Mouse (Mus musculus): ENCODE measurements at regions not wholly inside any gene's neighbourhood (a gene's known extent, or its start where the extent isn't known, plus 50 kb on each side); places are given as distances from the start of the nearest gene placed in this dataset.

- 85% methylated on average over 1 of the region's 1 CpGs for WGBS
- H3K27ac ChIP-seq (ENCODE audit: low read length), result no peak overlapping the region
- ATAC-seq (ENCODE audit: low read depth), result no peak
- H3K27me3 ChIP-seq (ENCODE audit: control insufficient read depth, insufficient read depth, low read depth, low read length), result no peaks in the 10 kb centered on the region
- no peaks in the 10 kb centered on the region for H3K36me3 ChIP-seq (ENCODE audit: control insufficient read depth, insufficient read depth, low read length)
- H3K4me3 ChIP-seq (ENCODE audit: low read length), result no peak overlapping the region
- no peak overlapping the region for H3K4me2 ChIP-seq (ENCODE audit: low read depth, low read length)
- H3K4me1 ChIP-seq (replicated peaks; ENCODE audit: control insufficient read depth, insufficient read depth, low read length), result peaks cover 9% of the 10 kb centered on the region
- H3K9ac ChIP-seq (ENCODE audit: low read length), result no peak overlapping the region
- 0 out of 2 replicates have a peak, but pooled peaks cover 2% of the 10 kb centered on the region for H3K9me3 ChIP-seq (ENCODE audit: control insufficient read depth, low read length)
Measured at GRCm38 (mm10) chr2:169214396-169214795, 259.0 kb upstream of the Zfp64 start.

GRCm38 (mm10) chr2:169213314-169213713 is 257.9 kb upstream of the Zfp64 start:
- H3K4me1 ChIP-seq (replicated peaks; ENCODE audit: control insufficient read depth, insufficient read depth, low read length), result peaks cover 9% of the 10 kb centered on the region
- 39% methylated on average over 10 of the region's 10 CpGs for WGBS
- H3K9me3 ChIP-seq (ENCODE audit: control insufficient read depth, low read length), result 0 out of 2 replicates have a peak, but pooled peaks cover 2% of the 10 kb centered on the region
- H3K27me3 ChIP-seq (ENCODE audit: control insufficient read depth, insufficient read depth, low read depth, low read length), result no peaks in the 10 kb centered on the region
- no peaks in the 10 kb centered on the region for H3K36me3 ChIP-seq (ENCODE audit: control insufficient read depth, insufficient read depth, low read length)
- no peak overlapping the region for H3K4me2 ChIP-seq (ENCODE audit: low read depth, low read length)
- no peak overlapping the region for H3K27ac ChIP-seq (ENCODE audit: low read length)
- H3K9ac ChIP-seq (ENCODE audit: low read length), result no peak overlapping the region
- peak; percentile 61 for ATAC-seq (ENCODE audit: low read depth)
- H3K4me3 ChIP-seq (ENCODE audit: low read length), result no peak overlapping the region

DNA sequence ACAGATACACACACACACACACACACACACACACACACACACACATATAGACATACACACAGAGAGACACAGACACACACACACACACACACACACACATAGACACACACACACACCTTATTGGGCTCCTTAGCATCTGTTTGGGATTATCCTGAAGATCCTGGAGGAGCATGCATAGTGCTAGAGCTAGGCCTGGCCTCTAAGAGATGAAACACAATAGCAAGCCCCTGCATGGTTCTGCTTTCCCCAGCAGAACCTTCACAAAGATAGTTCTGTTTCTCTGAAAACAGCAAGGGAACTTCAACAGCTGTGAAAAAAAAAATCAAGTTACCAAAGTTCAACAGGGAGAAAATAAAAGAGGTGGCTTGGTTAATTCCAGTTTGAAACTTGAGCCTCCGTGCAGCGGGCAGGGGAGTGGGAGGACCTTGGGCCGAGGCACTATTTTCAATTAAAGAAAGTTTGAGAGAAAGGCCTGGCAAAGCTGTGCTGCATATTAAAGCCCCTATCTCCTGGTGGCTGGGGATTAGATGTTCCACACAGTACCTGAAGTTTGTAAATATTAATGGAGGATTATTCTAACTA is 257.4 kb upstream of the Zfp64 start:
- Histone ChIP-seq H3K36me3 (ENCODE audit: control insufficient read depth, insufficient read depth, low read length) (no peaks in the 10 kb centered on the region), H3K27ac (ENCODE audit: low read length) (no peak overlapping the region), H3K4me1 (replicated peaks; ENCODE audit: control insufficient read depth, insufficient read depth, low read length) (peaks cover 9% of the 10 kb centered on the region), H3K4me3 (ENCODE audit: low read length) (no peak overlapping the region), H3K9me3 (ENCODE audit: control insufficient read depth, low read length) (0 out of 2 replicates have a peak, but pooled peaks cover 2% of the 10 kb centered on the region), H3K9ac (ENCODE audit: low read length) (no peak overlapping the region), H3K27me3 (ENCODE audit: control insufficient read depth, insufficient read depth, low read depth, low read length) (no peaks in the 10 kb centered on the region), H3K4me2 (ENCODE audit: low read depth, low read length) (no peak overlapping the region)
- 22% methylated on average over 3 of the region's 3 CpGs for WGBS
- ATAC-seq (ENCODE audit: low read depth), result no peak

- 17% methylated on average over 19 of the region's 19 CpGs for WGBS
- H3K9me3 ChIP-seq (ENCODE audit: control insufficient read depth, low read length), result no peaks in the 10 kb centered on the region
- H3K27me3 ChIP-seq (ENCODE audit: control insufficient read depth, insufficient read depth, low read depth, low read length), result no peaks in the 10 kb centered on the region
- no peak overlapping the region for H3K4me3 ChIP-seq (ENCODE audit: low read length)
- ATAC-seq (ENCODE audit: low read depth), result no peak
- H3K27ac ChIP-seq (ENCODE audit: low read length), result no peak overlapping the region
- H3K9ac ChIP-seq (ENCODE audit: low read length), result no peak overlapping the region
- H3K36me3 ChIP-seq (ENCODE audit: control insufficient read depth, insufficient read depth, low read length), result no peaks in the 10 kb centered on the region
- peak overlapping the region; percentile 26 for H3K4me2 ChIP-seq (ENCODE audit: low read depth, low read length)
- H3K4me1 ChIP-seq (replicated peaks; ENCODE audit: control insufficient read depth, insufficient read depth, low read length), result peaks cover 7% of the 10 kb centered on the region; the same call in 1 of the 2 replicates
Measured at GRCm38 (mm10) chr2:169204254-169204752, 248.9 kb upstream of the Zfp64 start.

DNA sequence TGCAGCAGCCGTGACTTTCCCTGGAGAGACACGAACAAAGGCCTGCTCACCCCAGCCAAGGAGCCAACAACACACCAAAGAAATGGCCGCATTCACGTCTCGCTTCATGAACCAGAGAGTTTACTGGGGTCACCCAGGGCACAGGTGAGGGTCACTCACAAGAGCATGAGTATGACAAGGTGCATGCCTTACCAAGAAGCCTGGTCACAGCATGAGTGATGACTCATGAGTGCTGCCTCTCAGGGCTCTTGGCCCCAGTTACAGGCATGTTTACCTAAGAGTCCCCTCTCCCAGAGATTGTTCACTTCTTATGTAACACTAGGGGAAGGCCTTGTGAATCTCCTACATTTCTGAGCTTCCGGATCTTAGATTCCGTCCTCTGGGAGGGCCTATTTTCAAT is 236.6 kb upstream of the Zfp64 start:
- no peaks in the 10 kb centered on the region for H3K27me3 ChIP-seq (ENCODE audit: control insufficient read depth, insufficient read depth, low read depth, low read length)
- no peaks in the 10 kb centered on the region for H3K4me1 ChIP-seq (replicated peaks; ENCODE audit: control insufficient read depth, insufficient read depth, low read length)
- no peak overlapping the region for H3K27ac ChIP-seq (ENCODE audit: low read length)
- no peak for ATAC-seq (ENCODE audit: low read depth)
- no peaks in the 10 kb centered on the region for H3K9me3 ChIP-seq (ENCODE audit: control insufficient read depth, low read length)
- no peaks in the 10 kb centered on the region for H3K36me3 ChIP-seq (ENCODE audit: control insufficient read depth, insufficient read depth, low read length)
- H3K4me2 ChIP-seq (ENCODE audit: low read depth, low read length), result no peak overlapping the region
- H3K9ac ChIP-seq (ENCODE audit: low read length), result no peak overlapping the region
- 76% methylated on average over 7 of the region's 7 CpGs for WGBS
- H3K4me3 ChIP-seq (ENCODE audit: low read length), result no peak overlapping the region

- Histone ChIP-seq H3K4me3 (ENCODE audit: low read length) (no peak overlapping the region), H3K9ac (ENCODE audit: low read length) (no peak overlapping the region), H3K4me1 (replicated peaks; ENCODE audit: control insufficient read depth, insufficient read depth, low read length) (no peaks in the 10 kb centered on the region), H3K36me3 (ENCODE audit: control insufficient read depth, insufficient read depth, low read length) (no peaks in the 10 kb centered on the region), H3K4me2 (ENCODE audit: low read depth, low read length) (no peak overlapping the region), H3K27ac (ENCODE audit: low read length) (no peak overlapping the region), H3K27me3 (ENCODE audit: control insufficient read depth, insufficient read depth, low read depth, low read length) (no peaks in the 10 kb centered on the region), H3K9me3 (ENCODE audit: control insufficient read depth, low read length) (no peaks in the 10 kb centered on the region)
- WGBS, result 44% methylated on average over 10 of the region's 10 CpGs
- no peak for ATAC-seq (ENCODE audit: low read depth)
Measured at GRCm38 (mm10) chr2:169191465-169191864, 236.1 kb upstream of the Zfp64 start.

GRCm38 (mm10) chr2:169177565-169177964 is 222.2 kb upstream of the Zfp64 start:
- 84% methylated on average over 3 of the region's 3 CpGs for WGBS
- Histone ChIP-seq H3K4me3 (ENCODE audit: low read length) (no peak overlapping the region), H3K27me3 (ENCODE audit: control insufficient read depth, insufficient read depth, low read depth, low read length) (no peaks in the 10 kb centered on the region), H3K4me2 (ENCODE audit: low read depth, low read length) (no peak overlapping the region), H3K4me1 (replicated peaks; ENCODE audit: control insufficient read depth, insufficient read depth, low read length) (peaks cover 6% of the 10 kb centered on the region; the same call in 1 of the 2 replicates), H3K9me3 (ENCODE audit: control insufficient read depth, low read length) (no peaks in the 10 kb centered on the region), H3K36me3 (ENCODE audit: control insufficient read depth, insufficient read depth, low read length) (no peaks in the 10 kb centered on the region), H3K9ac (ENCODE audit: low read length) (no peak overlapping the region), H3K27ac (ENCODE audit: low read length) (no peak overlapping the region)
- ATAC-seq (ENCODE audit: low read depth), result no peak

DNA sequence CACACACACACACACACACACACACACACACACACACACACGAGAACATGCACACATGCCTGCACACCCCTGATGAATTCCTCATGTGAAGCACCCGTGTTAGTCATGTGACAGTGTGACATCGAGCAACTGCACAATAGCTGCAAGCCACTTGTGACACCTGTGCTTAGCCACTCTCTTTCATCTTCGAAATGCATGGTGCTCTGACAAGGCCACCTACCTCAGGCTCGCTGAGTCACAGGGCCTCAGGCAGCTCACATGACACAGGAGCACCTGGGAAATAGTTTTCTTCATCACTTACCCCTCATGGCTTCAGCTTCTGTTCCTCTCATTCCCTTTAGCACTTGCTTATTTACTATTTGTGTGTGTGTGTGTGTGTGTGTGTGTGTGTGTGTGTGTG is 213.4 kb upstream of the Zfp64 start:
- Histone ChIP-seq H3K4me1 (replicated peaks; ENCODE audit: control insufficient read depth, insufficient read depth, low read length) (no peaks in the 10 kb centered on the region), H3K9me3 (ENCODE audit: control insufficient read depth, low read length) (no peaks in the 10 kb centered on the region), H3K4me3 (ENCODE audit: low read length) (no peak overlapping the region), H3K27ac (ENCODE audit: low read length) (no peak overlapping the region), H3K36me3 (ENCODE audit: control insufficient read depth, insufficient read depth, low read length) (no peaks in the 10 kb centered on the region), H3K9ac (ENCODE audit: low read length) (no peak overlapping the region), H3K4me2 (ENCODE audit: low read depth, low read length) (no peak overlapping the region), H3K27me3 (ENCODE audit: control insufficient read depth, insufficient read depth, low read depth, low read length) (no peaks in the 10 kb centered on the region)
- ATAC-seq (ENCODE audit: low read depth), result no peak
- WGBS, result 55% methylated on average over 5 of the region's 5 CpGs

DNA sequence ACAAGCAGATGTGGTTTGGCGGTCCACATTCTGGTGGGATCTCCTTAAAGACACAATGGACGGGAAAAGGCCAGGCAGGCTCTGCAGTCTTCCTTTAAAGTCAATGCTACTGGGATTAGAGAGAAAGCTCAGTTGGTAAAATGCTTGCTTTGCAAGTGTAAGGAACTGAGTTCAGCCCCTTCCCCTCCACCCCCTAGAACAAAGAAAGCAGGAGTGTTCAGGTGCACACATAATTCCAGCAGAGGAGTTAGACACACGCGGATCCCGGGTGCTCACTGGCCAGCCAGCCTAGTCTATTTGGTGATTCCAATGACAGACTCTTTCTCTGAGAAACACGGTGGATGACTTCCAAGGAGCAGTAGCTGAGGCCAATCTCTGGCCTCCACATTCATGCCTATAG is 213.0 kb upstream of the Zfp64 start:
- H3K27me3 ChIP-seq (ENCODE audit: control insufficient read depth, insufficient read depth, low read depth, low read length), result no peaks in the 10 kb centered on the region
- ATAC-seq (ENCODE audit: low read depth), result no peak
- H3K4me3 ChIP-seq (ENCODE audit: low read length), result no peak overlapping the region
- 69% methylated on average over 6 of the region's 6 CpGs for WGBS
- H3K9me3 ChIP-seq (ENCODE audit: control insufficient read depth, low read length), result no peaks in the 10 kb centered on the region
- no peak overlapping the region for H3K9ac ChIP-seq (ENCODE audit: low read length)
- H3K4me2 ChIP-seq (ENCODE audit: low read depth, low read length), result no peak overlapping the region
- no peaks in the 10 kb centered on the region for H3K4me1 ChIP-seq (replicated peaks; ENCODE audit: control insufficient read depth, insufficient read depth, low read length)
- H3K36me3 ChIP-seq (ENCODE audit: control insufficient read depth, insufficient read depth, low read length), result no peaks in the 10 kb centered on the region
- no peak overlapping the region for H3K27ac ChIP-seq (ENCODE audit: low read length)
